In genomic region chr12:85467854-85468253, GRCm38 (mm10) we compare ENCODE assay signal across 13 mouse cellular contexts. TPM values are rescaled to one million over a fixed set of nuclear protein-coding genes. Genes with fewer than 3 reads are reported as not detected.
DNase-seq lines count a peak whose midpoint lies in the region; ATAC-seq lines count a peak whose summit lies in the region.
"Had no signal": no experiment of that assay in that cellular context is flagged by ENCODE, and none has a peak within 500 bp of the region (broad histone marks: within the 10 kb centered on the region; RNA-seq: fewer than 3 reads in every experiment).

No protein-coding gene starts in this region.

- H3K4me3 ChIP-seq in forebrain, embryonic 14.5 days (ENCODE audit: low read depth, low read length): no peak overlapping the region
- no peak overlapping the region for H3K4me3 ChIP-seq in forebrain, embryonic 11.5 days (ENCODE audit: low read depth, low read length)
- H3K4me3 ChIP-seq: erythroblast, embryonic 14.5 days; liver, embryonic 13.5 days had no signal

- 61% methylated on average over 14 of the region's 14 CpGs for WGBS in forebrain, embryonic 14.5 days
- WGBS in forebrain, embryonic 11.5 days: 84% methylated on average over 14 of the region's 14 CpGs

- H3K27ac ChIP-seq in forebrain, embryonic 14.5 days (ENCODE audit: low read depth, low read length): no peak overlapping the region
- no peak overlapping the region for H3K27ac ChIP-seq in forebrain, embryonic 11.5 days (ENCODE audit: low read depth, low read length)
- H3K27ac ChIP-seq: liver, embryonic 13.5 days had no signal

- H3K4me2 ChIP-seq in forebrain, embryonic 14.5 days (ENCODE audit: low read length): no peak overlapping the region
- H3K4me2 ChIP-seq in forebrain, embryonic 11.5 days (ENCODE audit: low read depth, low read length, severe bottlenecking): no peak overlapping the region
- H3K4me2 ChIP-seq: liver, embryonic 13.5 days had no signal

- peak; percentile 86 for DNase-seq in forebrain, embryonic 14.5 days (ENCODE audit: low spot score)
- no peak for DNase-seq in forebrain, embryonic 11.5 days (ENCODE audit: low spot score)
- DNase-seq in right cerebral cortex, adult 18-20 months: peak; percentile 78
- no peak for DNase-seq in right cerebral cortex, postnatal 4 days
- DNase-seq in layer of hippocampus, postnatal 36 days: peak; percentile 65 to 72
- DNase-seq in gastrocnemius, postnatal 36 days: no peak
- DNase-seq in neural tube, embryonic 10.5 days (ENCODE audit: extremely low spot score, low spot score): no peak
- DNase-seq: adrenal gland, adult 8-10 months; kidney, postnatal 14 days; liver, embryonic 13.5 days had no signal

- H3K4me1 ChIP-seq in forebrain, embryonic 14.5 days (ENCODE audit: control insufficient read depth, insufficient read depth, low read length): peaks cover 16% of the 10 kb centered on the region
- no peaks in the 10 kb centered on the region; the same call in 1 of the 2 replicates for H3K4me1 ChIP-seq in forebrain, embryonic 11.5 days (replicated peaks; ENCODE audit: control insufficient read depth, insufficient read depth, low read length)

- no peaks in the 10 kb centered on the region for H3K9me3 ChIP-seq in forebrain, embryonic 14.5 days (replicated peaks; ENCODE audit: control insufficient read depth, low read length)
- H3K9me3 ChIP-seq in forebrain, embryonic 11.5 days (ENCODE audit: control insufficient read depth, low read length): no peaks in the 10 kb centered on the region
- H3K9me3 ChIP-seq: liver, embryonic 13.5 days; megakaryocyte, embryonic 14.5 days had no signal

- intact Hi-C loops in gastrocnemius, postnatal 36 days (cut with DNase I): no loop called here

- H3K36me3 ChIP-seq in forebrain, embryonic 14.5 days (ENCODE audit: control insufficient read depth, insufficient read depth, low read length): no peaks in the 10 kb centered on the region
- no peaks in the 10 kb centered on the region for H3K36me3 ChIP-seq in forebrain, embryonic 11.5 days (ENCODE audit: control insufficient read depth, insufficient read depth, low read length)
- H3K36me3 ChIP-seq: liver, embryonic 13.5 days had no signal

- H3K27me3 ChIP-seq in forebrain, embryonic 14.5 days (replicated peaks; ENCODE audit: control insufficient read depth, insufficient read depth, low read length): no peaks in the 10 kb centered on the region
- peaks cover 5% of the 10 kb centered on the region; the same call in 1 of the 2 replicates for H3K27me3 ChIP-seq in forebrain, embryonic 11.5 days (ENCODE audit: control insufficient read depth, insufficient read depth, low read length)

- ATAC-seq in forebrain, embryonic 14.5 days: peak; percentile 35; the same call in 1 of the 2 replicates
- no peak for ATAC-seq in forebrain, embryonic 11.5 days (replicated peaks; ENCODE audit: low FRiP score)
- no peak for ATAC-seq in activated CD4-positive, CD25-positive, alpha-beta regulatory T cell, adult 4 months

- H3K9ac ChIP-seq in forebrain, embryonic 14.5 days (ENCODE audit: low read length): no peak overlapping the region
- H3K9ac ChIP-seq in forebrain, embryonic 11.5 days (ENCODE audit: low read length): no peak overlapping the region
- H3K9ac ChIP-seq: liver, embryonic 13.5 days had no signal

RNA-seq across cellular contexts. Expression of gene Fos, which starts 5.8 kb away (rescaled TPM):
- 1.2 and 1.4 TPM in 2 replicates for polyA plus RNA-seq in forebrain, embryonic 14.5 days (2014; fragmentation: Nextera tagmentation; extraction: Ambion mirVana)
- 0.57 and 1.1 TPM in 2 replicates for polyA plus RNA-seq in forebrain, embryonic 11.5 days (2014; fragmentation: Nextera tagmentation; extraction: Ambion mirVana)
- total RNA-seq in layer of hippocampus, postnatal 36 days (2021): 10 to 100 TPM; 14.6 to 17.2 TPM
- 1 to 10 TPM; 6.7 to 9.6 TPM for polyA plus RNA-seq in activated CD4-positive, CD25-positive, alpha-beta regulatory T cell, adult 4 months (2017; shearing (Covaris generic))
- total RNA-seq in gastrocnemius, postnatal 36 days (2021): 10 to 100 TPM in 1 of 2 experiments, 1 to 10 TPM in 1; 7.2 to 13.7 TPM

Comparison
In these comparisons a context has a peak if more than half of its experiments do, and no peak if none do; other contexts are left out.
1. DNase-seq: peak in forebrain, embryonic 14.5 days (single experiment), right cerebral cortex, adult 18-20 months (single experiment) and layer of hippocampus, postnatal 36 days (2 of 2); none in forebrain, embryonic 11.5 days (single experiment), right cerebral cortex, postnatal 4 days (single experiment), gastrocnemius, postnatal 36 days (0 of 2) and neural tube, embryonic 10.5 days (single experiment).